Mouse (Mus musculus) bone marrow macrophage, adult 2 months (primary cell): ENCODE measurements around the gene Adamtsl1.

Experiments used
- CTCF ChIP-seq: IDR thresholded peaks from 2 replicates; pipeline ENCODE4 v1.5.1; 2012; ENCODE audit warnings: low read depth, mild to moderate bottlenecking, low read length, moderate library complexity
- POLR2A ChIP-seq: IDR thresholded peaks from 2 replicates; pipeline ENCODE4 v1.6.1; 2012; ENCODE audit warnings: mild to moderate bottlenecking, low read depth, low read length, borderline replicate concordance

DNA sequence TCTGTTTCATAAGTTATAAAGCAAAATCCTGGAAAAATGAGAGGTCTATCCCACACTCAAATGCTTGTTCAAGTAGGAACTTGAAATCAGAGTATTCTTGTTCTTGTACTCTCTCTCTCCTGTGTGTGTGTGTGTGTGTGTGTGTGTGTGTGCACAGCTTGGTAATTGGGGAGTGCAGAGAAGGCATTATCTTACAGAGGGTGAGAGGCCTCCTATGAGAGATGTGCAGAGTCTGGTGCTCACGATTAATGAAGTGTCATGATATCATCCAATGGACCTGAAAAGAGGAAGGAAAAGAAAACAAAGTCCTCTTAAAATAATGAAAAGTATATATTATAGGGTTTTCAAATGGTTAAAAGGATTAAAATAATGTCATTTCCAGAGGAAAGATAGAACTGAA, 443.9 kb downstream of the Adamtsl1 start:
- no peak for TF ChIP-seq CTCF
- TF ChIP-seq POLR2A = no peak
